Mouse (Mus musculus) B cell, adult 67 days (primary cell): ENCODE results near the gene Dnajc19. TPM values are rescaled to one million over a fixed set of nuclear protein-coding genes. Genes with fewer than 3 reads are reported as not detected.

Source experiments
- total RNA-seq, 2 experiments: library from RNA; stranded (reverse); gene quantifications; 4 replicates each; pipeline ENCODE4 v1.2.4; 2023

The Dnajc19 gene
- total RNA-seq = 10 to 100 TPM; 41.3 to 51.5 TPM

DNA sequence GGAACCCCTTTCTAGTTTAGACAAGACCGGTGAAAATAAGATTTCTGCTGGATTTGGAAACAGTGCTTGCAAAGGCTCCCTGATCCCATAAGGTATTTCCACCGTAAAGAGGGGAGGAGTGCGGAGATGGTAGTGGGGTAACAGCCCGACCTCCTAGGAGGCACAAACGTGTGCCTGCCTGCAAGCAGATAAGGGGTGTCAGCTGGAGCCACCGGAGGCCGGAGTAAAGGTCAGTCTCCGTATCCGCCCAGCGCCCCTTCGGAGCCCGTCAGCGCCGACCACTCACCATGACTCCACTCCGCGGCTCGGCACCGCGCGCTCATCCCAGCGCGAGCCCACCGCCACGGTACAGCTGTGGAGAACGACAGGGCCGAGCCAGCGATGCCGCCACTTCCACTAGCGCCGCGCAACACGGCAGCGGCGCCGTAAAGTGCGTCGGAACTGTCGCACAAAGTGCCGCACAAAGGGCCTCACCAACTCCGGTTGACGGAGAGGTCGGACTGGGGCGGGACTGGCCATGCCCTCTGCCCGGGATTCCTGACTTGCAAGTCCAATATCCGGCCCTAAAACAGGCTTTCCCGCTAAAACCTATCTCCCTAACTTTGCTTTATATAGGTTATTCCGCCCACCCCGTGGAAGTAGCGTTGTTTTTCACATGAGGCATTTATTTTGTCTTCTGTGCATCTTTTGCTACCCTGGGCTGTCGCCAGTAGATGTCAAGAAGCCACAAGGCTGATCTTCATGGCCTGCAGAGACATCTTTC is at the start of gene Dnajc19:
Gene Dnajc19, minus strand, starts transcription at position 422 of the 763 bp plus-strand sequence.

DNA sequence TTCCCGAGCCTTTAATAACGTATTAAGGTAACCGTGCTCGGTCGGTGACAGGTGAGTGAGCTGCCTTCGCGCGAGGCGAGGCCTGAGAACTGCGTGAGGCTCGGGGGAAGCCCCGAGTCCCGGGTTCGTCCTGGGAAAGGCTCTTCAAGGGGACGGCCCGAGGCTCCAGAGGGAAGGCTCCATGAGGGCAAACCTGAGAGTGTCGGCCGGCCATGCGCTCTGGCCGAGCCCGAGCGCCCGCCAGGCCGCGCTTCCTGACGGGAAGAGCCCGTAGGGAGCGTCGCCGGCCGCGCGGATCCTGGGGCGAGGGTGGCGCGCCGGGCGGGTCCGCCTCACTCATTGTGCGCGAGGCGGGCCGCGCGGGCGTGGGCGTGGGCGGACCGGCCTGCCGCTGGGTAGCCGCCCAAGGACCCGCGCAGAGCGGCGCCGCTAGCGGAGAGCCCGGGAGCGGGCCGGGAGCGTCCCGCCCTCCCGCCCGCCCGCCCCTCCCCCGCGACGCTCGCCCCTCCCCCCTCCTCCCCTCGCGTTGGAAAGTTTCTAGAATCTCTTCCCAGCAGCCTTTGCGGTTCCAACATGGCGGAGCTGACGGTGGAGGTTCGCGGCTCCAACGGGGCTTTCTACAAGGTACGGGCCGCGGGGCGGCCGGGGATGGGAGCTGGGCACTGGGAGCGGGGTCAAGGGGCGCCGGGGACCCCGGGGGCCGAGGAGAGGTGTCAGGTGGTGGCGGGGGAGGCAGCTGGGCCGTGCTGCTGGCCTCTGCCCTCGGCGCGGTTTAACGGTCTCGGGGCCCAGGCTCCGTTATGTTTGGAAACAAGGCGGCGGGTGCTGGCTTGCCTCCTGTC is 61.4 kb downstream of the Dnajc19 start, which contains the start of gene Fxr1:
Gene Fxr1, plus strand, starts transcription at position 404 of the 842 bp plus-strand sequence.

Other genes starting within 250 kb of the Dnajc19 start
- not detected for gene Ccdc39, start 237.0 kb downstream of the Dnajc19 start, total RNA-seq
- gene Fxr1, start 61.4 kb downstream of the Dnajc19 start, total RNA-seq = 100 to 1,000 TPM; 116 to 136 TPM